Mouse (Mus musculus) ES-Bruce4 (cell line): ENCODE measurements around the gene Uqcr11. TPM values are rescaled to one million over a fixed set of nuclear protein-coding genes. Genes with fewer than 3 reads are reported as not detected.

Experiments used
- H3K27ac ChIP-seq: 2 replicates; pipeline ENCODE4 v1.5.1; 2012; ENCODE audit warnings: low read length, inconsistent platforms; ENCODE audit not compliant: insufficient read depth
- H3K27me3 ChIP-seq: 2 replicates; pipeline ENCODE4 v1.6.1; 2012; ENCODE audit warnings: mild to moderate bottlenecking, low read length, inconsistent platforms; ENCODE audit not compliant: control insufficient read depth, poor library complexity, insufficient read depth, severe bottlenecking
- H3K36me3 ChIP-seq: 2 replicates; pipeline ENCODE4 v1.6.1; 2012; ENCODE audit warnings: inconsistent platforms, mild to moderate bottlenecking, low read length, moderate library complexity; ENCODE audit not compliant: control insufficient read depth, poor library complexity, insufficient read depth, severe bottlenecking
- H3K4me1 ChIP-seq: one replicate; pipeline ENCODE4 v1.8.1; 2011; ENCODE audit warnings: low read length; ENCODE audit not compliant: control insufficient read depth, insufficient read depth
- H3K4me3 ChIP-seq: 2 replicates; pipeline ENCODE4 v1.5.1; 2011; ENCODE audit warnings: low read depth, mild to moderate bottlenecking, low read length
- H3K9ac ChIP-seq: 2 replicates; pipeline ENCODE4 v1.6.1; 2012; ENCODE audit warnings: low read depth, mild to moderate bottlenecking, inconsistent platforms; ENCODE audit not compliant: poor library complexity, severe bottlenecking
- H3K9me3 ChIP-seq: replicated peaks from 2 replicates; pipeline ENCODE4 v1.6.1; 2012; ENCODE audit warnings: mild to moderate bottlenecking, low read length, inconsistent platforms; ENCODE audit not compliant: control insufficient read depth, poor library complexity, insufficient read depth, severe bottlenecking
- CTCF ChIP-seq: IDR thresholded peaks from one replicate; pipeline ENCODE4 v1.8.1; 2011; ENCODE audit warnings: low read depth, low read length
- EP300 ChIP-seq: IDR thresholded peaks from 2 replicates; pipeline ENCODE4 v1.6.1; 2011; ENCODE audit warnings: low read depth, low read length; ENCODE audit not compliant: insufficient read depth
- POLR2A ChIP-seq: IDR thresholded peaks from one replicate; pipeline ENCODE4 v1.8.1; 2011; ENCODE audit warnings: low read length; ENCODE audit not compliant: insufficient read depth
- polyA plus RNA-seq: library from polyadenylated mRNA; stranded (reverse); fragments of >200 nt; gene quantifications from 2 replicates; pipeline ENCODE4 v1.2.4, GENCODE M21; 2011; ENCODE audit warnings: low read depth; ENCODE audit not compliant: missing spikeins, insufficient read depth, insufficient read length

The Uqcr11 gene
- polyA plus RNA-seq, 1 experiment: 199 TPM

- Histone ChIP-seq H3K36me3 (peaks cover 11% of the 10 kb centered on the region), H3K27me3 (no peaks in the 10 kb centered on the region), H3K4me1 (no peaks in the 10 kb centered on the region), H3K9me3 (no peaks in the 10 kb centered on the region), H3K27ac (no peak overlapping the region), H3K9ac (peak overlapping the region; percentile 49), H3K4me3 (peak overlapping the region; percentile 80)
- TF ChIP-seq POLR2A (no peak), CTCF (peak; percentile 20)
Measured at GRCm38 (mm10) chr10:80405481-80406173, 1.0 kb downstream of the Uqcr11 start.

- TF ChIP-seq CTCF: no peak
- TF ChIP-seq POLR2A: no peak
- TF ChIP-seq EP300: no peak
- H3K27me3 ChIP-seq: no peaks in the 10 kb centered on the region
- no peak overlapping the region for H3K27ac ChIP-seq
- H3K9ac ChIP-seq: no peak overlapping the region
- no peaks in the 10 kb centered on the region for H3K4me1 ChIP-seq
- H3K9me3 ChIP-seq: no peaks in the 10 kb centered on the region
- H3K4me3 ChIP-seq: no peak overlapping the region
- peaks cover 11% of the 10 kb centered on the region for H3K36me3 ChIP-seq
Measured at GRCm38 (mm10) chr10:80403044-80403692, 3.5 kb downstream of the Uqcr11 start.

- no peak overlapping the region for H3K4me3 ChIP-seq
- peak overlapping the region; percentile 17 for H3K27ac ChIP-seq
- H3K36me3 ChIP-seq: peaks cover 11% of the 10 kb centered on the region
- no peaks in the 10 kb centered on the region for H3K9me3 ChIP-seq
- no peaks in the 10 kb centered on the region for H3K4me1 ChIP-seq
- H3K9ac ChIP-seq: peak overlapping the region; percentile 46
- TF ChIP-seq POLR2A (no peak), CTCF (no peak), EP300 (no peak)
- H3K27me3 ChIP-seq: no peaks in the 10 kb centered on the region
Measured at GRCm38 (mm10) chr10:80400704-80401161, 5.9 kb downstream of the Uqcr11 start.

GRCm38 (mm10) chr10:80399973-80400703 lies 6.5 kb downstream of the Uqcr11 start:
- H3K36me3 ChIP-seq: peaks cover 11% of the 10 kb centered on the region
- H3K4me3 ChIP-seq: peak overlapping the region; percentile 52

GRCm38 (mm10) chr10:80399191-80399972 lies 7.2 kb downstream of the Uqcr11 start, which contains the start of gene Mbd3:
Gene Mbd3, minus strand, starts transcription at chr10:80399550.
- no peaks in the 10 kb centered on the region for H3K27me3 ChIP-seq
- H3K4me1 ChIP-seq: no peaks in the 10 kb centered on the region
- no peaks in the 10 kb centered on the region for H3K9me3 ChIP-seq
- H3K36me3 ChIP-seq: peaks cover 11% of the 10 kb centered on the region
- H3K9ac ChIP-seq: peak within 1 kb of the TSS; percentile 74
- peak within 1 kb of the TSS; percentile 68 for H3K4me3 ChIP-seq
- TF ChIP-seq EP300 (no peak), CTCF (no peak), POLR2A (no peak)
- peak within 1 kb of the TSS; percentile 85 for H3K27ac ChIP-seq

More at GRCm38 (mm10) chr10:80399973-80400703, 6.5 kb downstream of the Uqcr11 start:
- TF ChIP-seq CTCF: no peak
- TF ChIP-seq POLR2A: no peak
- TF ChIP-seq EP300: no peak
- H3K27ac ChIP-seq: peak overlapping the region; percentile 17
- H3K9ac ChIP-seq: peak overlapping the region; percentile 46
- no peaks in the 10 kb centered on the region for H3K4me1 ChIP-seq
- no peaks in the 10 kb centered on the region for H3K27me3 ChIP-seq
- H3K9me3 ChIP-seq: no peaks in the 10 kb centered on the region
